Mouse (Mus musculus) kidney, embryonic 14.5 days (tissue): ENCODE measurements at regions not wholly inside any gene's neighbourhood (a gene's known extent, or its start where the extent isn't known, plus 50 kb on each side); places are given as distances from the start of the nearest gene placed in this dataset.

Source experiments
- ATAC-seq: fragments of 200-750 bp; cut with Nextera tagmentation; 2 replicates; pipeline ENCODE4 v1.8.0; 2017; ENCODE audit warnings: moderate number of reproducible peaks, mild to moderate bottlenecking, moderate TSS enrichment, moderate library complexity; ENCODE audit not compliant: low FRiP score, low TSS enrichment
- H3K27ac ChIP-seq: fragments of 300-500 bp; sonication (generic); 2 replicates; pipeline ENCODE4 v1.5.1; 2014; ENCODE audit warnings: low read depth, mild to moderate bottlenecking, low read length, moderate library complexity, mixed read lengths
- H3K27me3 ChIP-seq: fragments of 300-500 bp; sonication (generic); 2 replicates; pipeline ENCODE4 v1.6.1; 2014; ENCODE audit warnings: mild to moderate bottlenecking, low read length; ENCODE audit not compliant: control insufficient read depth, insufficient read depth
- H3K36me3 ChIP-seq: fragments of 300-500 bp; sonication (generic); 2 replicates; pipeline ENCODE4 v1.6.1; 2014; ENCODE audit warnings: low read length, mixed read lengths; ENCODE audit not compliant: control insufficient read depth, insufficient read depth
- H3K4me1 ChIP-seq: fragments of 300-500 bp; sonication (generic); 2 replicates; pipeline ENCODE4 v1.6.1; 2014; ENCODE audit warnings: low read length, mixed read lengths; ENCODE audit not compliant: control insufficient read depth, insufficient read depth
- H3K4me2 ChIP-seq: fragments of 300-500 bp; sonication (generic); replicated peaks from 2 replicates; pipeline ENCODE4 v1.6.1; 2014; ENCODE audit warnings: low read depth, mild to moderate bottlenecking, low read length
- H3K4me3 ChIP-seq: fragments of 300-500 bp; sonication (generic); 2 replicates; pipeline ENCODE4 v1.5.1; 2014; ENCODE audit warnings: mild to moderate bottlenecking, low read length
- H3K9ac ChIP-seq: fragments of 300-500 bp; sonication (generic); 2 replicates; pipeline ENCODE4 v1.6.1; 2014; ENCODE audit warnings: low read depth, mild to moderate bottlenecking, low read length, moderate library complexity
- H3K9me3 ChIP-seq: fragments of 300-500 bp; sonication (generic); 2 replicates; pipeline ENCODE4 v1.6.1; 2016; ENCODE audit warnings: low read length; ENCODE audit not compliant: control insufficient read depth
- WGBS: fragments of 180-500 bp; shearing (Covaris S2); extraction: QIAGEN DNeasy Blood & Tissue Kit; methylation state at CpG from one replicate; pipeline ENCODE4 v1.1.7; 2014; 5-methylcytosine and 5-hydroxymethylcytosine counted together

GRCm38 (mm10) chr16:50907732-50908131, 316.8 kb upstream of the Ccdc54 start:
- Histone ChIP-seq H3K36me3 (no peaks in the 10 kb centered on the region), H3K4me2 (no peak overlapping the region), H3K27ac (no peak overlapping the region), H3K9me3 (no peaks in the 10 kb centered on the region), H3K27me3 (no peaks in the 10 kb centered on the region), H3K4me1 (no peaks in the 10 kb centered on the region), H3K9ac (no peak overlapping the region), H3K4me3 (no peak overlapping the region)
- ATAC-seq: no peak
- 65% methylated on average over 2 of the region's 2 CpGs for WGBS

- Histone ChIP-seq H3K4me1 (no peaks in the 10 kb centered on the region), H3K27ac (no peak overlapping the region), H3K4me2 (no peak overlapping the region), H3K36me3 (no peaks in the 10 kb centered on the region), H3K27me3 (no peaks in the 10 kb centered on the region), H3K9ac (no peak overlapping the region), H3K9me3 (no peaks in the 10 kb centered on the region), H3K4me3 (no peak overlapping the region)
- 83% methylated on average over 2 of the region's 2 CpGs for WGBS
- no peak for ATAC-seq
Measured at GRCm38 (mm10) chr16:50899151-50899550, 308.2 kb upstream of the Ccdc54 start.

- ATAC-seq: no peak
- no peak overlapping the region for H3K4me3 ChIP-seq
- no peaks in the 10 kb centered on the region for H3K4me1 ChIP-seq
- no peak overlapping the region for H3K9ac ChIP-seq
- H3K27ac ChIP-seq: no peak overlapping the region
- no peak overlapping the region for H3K4me2 ChIP-seq
- WGBS: 54% methylated on average over 3 of the region's 3 CpGs
- H3K9me3 ChIP-seq: no peaks in the 10 kb centered on the region
- no peaks in the 10 kb centered on the region for H3K36me3 ChIP-seq
- H3K27me3 ChIP-seq: no peaks in the 10 kb centered on the region
Measured at GRCm38 (mm10) chr16:50877926-50878325, 287.0 kb upstream of the Ccdc54 start.

- ATAC-seq: no peak
- no peaks in the 10 kb centered on the region for H3K9me3 ChIP-seq
- no peaks in the 10 kb centered on the region for H3K4me1 ChIP-seq
- no peaks in the 10 kb centered on the region for H3K36me3 ChIP-seq
- 88% methylated on average over 4 of the region's 4 CpGs for WGBS
- H3K4me2 ChIP-seq: no peak overlapping the region
- H3K4me3 ChIP-seq: no peak overlapping the region
- H3K27me3 ChIP-seq: no peaks in the 10 kb centered on the region
- H3K27ac ChIP-seq: no peak overlapping the region
- H3K9ac ChIP-seq: no peak overlapping the region
Measured at GRCm38 (mm10) chr16:50871318-50871717, 280.4 kb upstream of the Ccdc54 start.

- Histone ChIP-seq H3K27me3 (no peaks in the 10 kb centered on the region), H3K9me3 (no peaks in the 10 kb centered on the region), H3K4me1 (no peaks in the 10 kb centered on the region), H3K9ac (no peak overlapping the region), H3K4me3 (no peak overlapping the region), H3K27ac (no peak overlapping the region), H3K36me3 (no peaks in the 10 kb centered on the region), H3K4me2 (no peak overlapping the region)
- 61% methylated on average over 5 of the region's 5 CpGs for WGBS
- no peak for ATAC-seq
Measured at GRCm38 (mm10) chr16:50863565-50863964, 272.6 kb upstream of the Ccdc54 start.

- H3K4me3 ChIP-seq: no peak overlapping the region
- H3K36me3 ChIP-seq: no peaks in the 10 kb centered on the region
- H3K9ac ChIP-seq: no peak overlapping the region
- H3K4me1 ChIP-seq: no peaks in the 10 kb centered on the region
- H3K4me2 ChIP-seq: no peak overlapping the region
- no peaks in the 10 kb centered on the region for H3K9me3 ChIP-seq
- H3K27me3 ChIP-seq: no peaks in the 10 kb centered on the region
- 92% methylated on average over 1 of the region's 1 CpGs for WGBS
- H3K27ac ChIP-seq: no peak overlapping the region
- ATAC-seq: no peak
Measured at GRCm38 (mm10) chr16:50859513-50859912, 268.6 kb upstream of the Ccdc54 start.

GRCm38 (mm10) chr16:50852081-50852480, 261.1 kb upstream of the Ccdc54 start:
- no peaks in the 10 kb centered on the region for H3K27me3 ChIP-seq
- 85% methylated on average over 5 of the region's 5 CpGs for WGBS
- no peak overlapping the region for H3K4me3 ChIP-seq
- no peak for ATAC-seq
- no peaks in the 10 kb centered on the region for H3K9me3 ChIP-seq
- H3K4me2 ChIP-seq: no peak overlapping the region
- no peaks in the 10 kb centered on the region for H3K4me1 ChIP-seq
- no peak overlapping the region for H3K9ac ChIP-seq
- H3K36me3 ChIP-seq: no peaks in the 10 kb centered on the region
- no peak overlapping the region for H3K27ac ChIP-seq

GRCm38 (mm10) chr16:50847693-50848092, 256.7 kb upstream of the Ccdc54 start:
- no peaks in the 10 kb centered on the region for H3K9me3 ChIP-seq
- H3K27ac ChIP-seq: no peak overlapping the region
- no peak overlapping the region for H3K9ac ChIP-seq
- H3K4me1 ChIP-seq: no peaks in the 10 kb centered on the region
- no peaks in the 10 kb centered on the region for H3K36me3 ChIP-seq
- no peaks in the 10 kb centered on the region for H3K27me3 ChIP-seq
- 15% methylated on average over 2 of the region's 2 CpGs for WGBS
- no peak overlapping the region for H3K4me3 ChIP-seq
- no peak for ATAC-seq
- no peak overlapping the region for H3K4me2 ChIP-seq

GRCm38 (mm10) chr16:50846505-50846904, 255.6 kb upstream of the Ccdc54 start:
- ATAC-seq: peak; percentile 41; the same call in 1 of the 2 replicates
- Histone ChIP-seq H3K4me1 (no peaks in the 10 kb centered on the region), H3K4me3 (no peak overlapping the region), H3K36me3 (no peaks in the 10 kb centered on the region), H3K27me3 (no peaks in the 10 kb centered on the region), H3K9me3 (no peaks in the 10 kb centered on the region), H3K4me2 (no peak overlapping the region), H3K27ac (no peak overlapping the region), H3K9ac (no peak overlapping the region)
- 63% methylated on average over 4 of the region's 4 CpGs for WGBS
